ENCODE assay signal across 25 mouse cellular contexts in genomic region chr6:67298742-67299141, GRCm38 (mm10).
"Had no signal": no experiment of that assay in that cellular context is flagged by ENCODE, and none has a peak within 500 bp of the region (broad histone marks: within the 10 kb centered on the region; RNA-seq: fewer than 3 reads in every experiment).

No protein-coding gene starts in this region.

- ATAC-seq: hindbrain, postnatal 0 days; intestine, embryonic 16.5 days; liver, embryonic 12.5 days had no signal

- H3K4me3 ChIP-seq: gastrocnemius, adult 2 months; heart, adult 2 months; heart, embryonic 13.5 days; heart, embryonic 15.5 days; hindbrain, embryonic 15.5 days; kidney, embryonic 15.5 days; limb, embryonic 13.5 days; limb, embryonic 15.5 days; liver, embryonic 12.5 days had no signal

- H3K4me2 ChIP-seq: heart, embryonic 11.5 days; heart, embryonic 13.5 days; heart, embryonic 15.5 days; hindbrain, embryonic 15.5 days; kidney, embryonic 15.5 days; limb, embryonic 13.5 days; limb, embryonic 15.5 days; liver, embryonic 12.5 days had no signal

- H3K9ac ChIP-seq: heart, embryonic 13.5 days; heart, embryonic 15.5 days; hindbrain, embryonic 15.5 days; kidney, embryonic 15.5 days; limb, embryonic 13.5 days; limb, embryonic 15.5 days; liver, embryonic 12.5 days had no signal

- H3K36me3 ChIP-seq: heart, embryonic 13.5 days; heart, embryonic 15.5 days; hindbrain, embryonic 15.5 days; kidney, embryonic 15.5 days; limb, embryonic 13.5 days; limb, embryonic 15.5 days; liver, embryonic 12.5 days had no signal

- H3K27ac ChIP-seq: heart, adult 2 months; heart, embryonic 13.5 days; heart, embryonic 15.5 days; hindbrain, embryonic 15.5 days; hindbrain, postnatal 0 days; kidney, embryonic 15.5 days; kidney, postnatal 0 days; limb, embryonic 13.5 days; limb, embryonic 15.5 days; liver, embryonic 12.5 days had no signal

- H3K4me1 ChIP-seq: hindbrain, embryonic 15.5 days had no signal

- H3K27me3 ChIP-seq: heart, embryonic 13.5 days; heart, embryonic 15.5 days; hindbrain, embryonic 15.5 days; kidney, embryonic 15.5 days; limb, embryonic 13.5 days; limb, embryonic 15.5 days; liver, embryonic 12.5 days had no signal

- H3K9me3 ChIP-seq: heart, embryonic 13.5 days; heart, embryonic 15.5 days; hindbrain, embryonic 15.5 days; kidney, embryonic 15.5 days; limb, embryonic 13.5 days; limb, embryonic 15.5 days; liver, embryonic 12.5 days had no signal

- DNase-seq: gastrocnemius, adult 2 months; gastrocnemius, postnatal 10 days; gastrocnemius, postnatal 25 days; heart, adult 2 months; heart, postnatal 14 days; heart, postnatal 36 days; kidney, adult 11 months; kidney, adult 2 months; kidney, adult 9 months; kidney, postnatal 14 days; kidney, postnatal 36 days; layer of hippocampus, adult 9-11 months; layer of hippocampus, postnatal 36 days; left cerebral cortex, postnatal 4 days had no signal
